Mouse (Mus musculus): Measurements from ENCODE around the gene Col23a1.

The Col23a1 gene

DNA sequence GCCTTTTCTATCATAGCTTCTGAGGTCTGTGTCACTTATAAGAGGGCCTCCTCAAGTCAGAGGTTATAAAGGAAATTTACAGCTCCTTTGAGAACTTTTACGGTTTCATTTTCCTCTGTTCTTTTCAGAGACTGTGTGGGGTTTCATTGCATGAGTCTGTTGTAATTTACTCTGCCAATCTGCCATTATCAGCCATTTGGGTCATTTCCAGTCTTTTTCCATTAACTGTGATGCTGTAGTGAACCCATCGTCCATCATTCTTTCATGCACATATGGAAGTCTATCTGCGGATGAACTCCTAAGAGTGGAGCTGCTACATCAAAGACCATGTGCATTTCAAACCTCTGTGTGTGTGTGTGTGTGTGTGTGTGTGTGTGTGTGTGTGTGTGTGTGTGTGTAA lies 192.5 kb downstream of the Col23a1 start:
- DNase-seq (ENCODE audit: low spot score in 2 of 2) = no peak

DNA sequence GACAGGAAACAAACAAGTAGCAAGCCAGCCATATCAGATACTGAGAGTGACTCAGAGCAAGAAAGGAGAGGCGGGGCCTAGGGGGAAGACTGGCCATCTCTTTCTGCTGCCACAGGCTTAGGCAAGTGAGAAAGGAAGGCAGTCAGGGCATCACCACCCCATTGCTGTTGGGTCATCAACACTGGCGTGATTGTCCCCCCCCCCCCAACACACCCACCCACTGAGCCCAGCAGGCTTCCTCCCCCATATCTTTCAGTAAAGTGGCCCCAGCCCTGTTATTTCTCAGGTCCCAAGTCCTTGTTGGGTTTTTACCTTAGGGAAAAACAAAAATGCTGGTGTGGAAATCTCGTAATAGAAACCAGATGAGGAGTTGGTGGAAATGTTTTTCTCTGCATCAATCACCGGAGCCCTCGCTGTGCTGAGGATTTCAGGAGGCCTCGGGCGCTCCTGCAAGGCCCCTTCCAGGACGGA lies 195.4 kb downstream of the Col23a1 start:
- no peak for DNase-seq (ENCODE audit: low spot score in 2 of 2)

DNA sequence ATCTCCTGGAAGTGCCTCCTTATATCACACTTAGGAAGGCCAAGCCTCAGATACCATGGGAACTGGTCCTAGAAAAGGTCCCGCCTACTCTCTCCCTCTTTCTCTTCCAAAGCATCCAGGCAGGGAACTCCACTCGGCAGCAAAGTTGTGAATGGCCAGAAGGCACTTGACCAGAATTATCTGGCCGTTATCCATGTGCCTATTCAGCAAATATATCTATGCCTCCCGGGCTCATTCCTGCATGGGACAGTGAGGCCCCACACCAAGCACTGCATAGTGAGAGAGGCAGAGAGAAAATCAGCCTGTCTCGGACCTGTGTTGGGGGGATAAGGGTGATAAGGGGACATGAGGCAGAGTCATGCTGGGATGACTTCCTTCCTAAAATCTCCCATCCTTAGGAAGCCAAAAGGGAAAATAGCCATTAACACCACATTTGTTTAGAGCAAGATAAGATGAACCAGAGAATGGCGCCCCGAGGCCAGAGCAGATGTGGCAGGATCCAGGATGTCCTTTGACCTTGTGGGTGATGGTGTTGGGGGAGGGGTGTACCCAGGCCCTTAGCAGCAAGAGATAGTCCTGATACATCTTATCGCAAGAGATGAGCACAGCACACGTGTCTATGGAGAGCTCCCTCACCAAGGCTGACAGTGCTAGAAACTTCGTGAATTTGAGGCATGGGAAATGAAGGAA lies 196.2 kb downstream of the Col23a1 start:
- DNase-seq (ENCODE audit: low spot score in 2 of 2) = no peak

DNA sequence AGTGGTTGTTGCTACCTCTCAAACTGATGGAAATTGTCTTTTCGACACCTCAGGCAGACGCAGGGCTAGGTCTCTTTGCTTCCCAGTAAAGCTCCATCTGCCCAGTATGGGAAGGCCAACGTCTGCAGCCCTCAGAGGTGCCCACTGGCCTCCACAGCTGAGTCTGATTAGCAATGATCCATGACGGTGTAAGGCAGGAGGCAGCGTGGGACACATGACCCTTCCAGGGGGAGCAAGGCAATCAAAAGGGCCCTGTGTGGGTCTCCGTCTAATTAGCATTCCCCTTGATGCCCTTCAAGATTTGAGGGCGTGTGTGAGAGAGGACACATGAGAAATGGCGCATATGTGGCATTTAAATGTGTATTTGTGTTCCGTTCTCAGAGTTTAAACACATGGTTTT lies 199.1 kb downstream of the Col23a1 start:
- no peak for DNase-seq (ENCODE audit: low spot score in 2 of 2)

DNA sequence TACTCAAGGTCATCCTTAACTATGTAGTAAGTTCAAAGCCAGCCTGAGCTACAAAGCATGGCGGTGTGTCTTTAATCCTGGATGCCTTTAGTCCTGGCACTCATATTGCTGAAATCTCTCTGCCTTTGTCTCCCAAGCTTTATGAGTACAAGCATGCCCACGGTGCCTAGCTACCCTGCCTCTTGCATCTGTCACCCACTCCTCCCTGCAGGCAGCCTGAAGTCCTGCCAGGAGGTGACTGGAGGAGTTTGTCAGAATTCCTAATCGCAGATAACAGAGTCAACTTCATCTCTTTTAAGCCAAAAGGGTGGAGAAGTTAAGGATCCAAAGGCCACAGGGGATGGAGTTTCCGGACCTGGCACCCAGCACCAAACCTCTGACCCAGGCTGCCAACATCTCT lies 203.7 kb downstream of the Col23a1 start:
- DNase-seq (ENCODE audit: low spot score in 2 of 2) = no peak

DNA sequence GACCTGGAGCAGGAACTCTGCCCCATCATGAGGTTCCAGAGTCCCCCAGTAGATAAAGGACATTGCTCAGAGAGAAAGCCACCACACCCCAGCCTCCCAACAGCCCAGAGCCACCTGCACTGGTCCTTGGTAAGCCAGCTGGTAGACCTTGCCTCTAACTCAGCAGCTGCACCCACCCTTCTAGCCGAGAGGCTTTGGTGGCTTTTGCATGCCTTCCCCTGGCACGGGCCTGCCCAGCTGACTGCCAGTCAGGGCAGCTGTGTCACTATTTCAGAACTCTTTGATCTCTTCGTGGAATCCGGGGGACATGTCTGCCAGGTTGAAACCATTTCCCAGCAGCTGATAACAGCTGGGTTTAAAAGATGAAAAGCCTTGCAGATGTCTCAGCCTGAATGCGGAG lies 204.5 kb downstream of the Col23a1 start:
- DNase-seq (ENCODE audit: low spot score in 2 of 2) = peak; percentile 7 to 33

DNA sequence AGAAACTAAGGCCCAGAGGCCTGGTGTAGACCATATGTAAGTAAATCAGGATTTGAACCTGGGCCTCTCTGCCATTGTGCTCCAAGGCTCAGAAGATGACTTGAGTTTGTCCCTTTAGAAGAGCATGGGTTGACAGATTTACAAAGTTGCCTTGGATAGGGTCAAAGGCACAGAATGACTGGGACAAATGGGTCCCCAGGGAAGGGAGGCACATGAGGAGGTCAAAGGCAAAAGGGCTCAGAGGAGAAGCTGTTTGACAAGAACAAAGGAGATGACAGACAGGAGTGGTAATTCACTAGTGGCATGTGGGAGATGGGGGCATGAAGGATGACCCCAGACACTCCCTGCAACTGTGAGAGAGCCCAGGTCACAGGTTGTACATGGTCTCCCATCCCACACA lies 210.1 kb downstream of the Col23a1 start:
- DNase-seq (ENCODE audit: low spot score in 2 of 2) = no peak

DNA sequence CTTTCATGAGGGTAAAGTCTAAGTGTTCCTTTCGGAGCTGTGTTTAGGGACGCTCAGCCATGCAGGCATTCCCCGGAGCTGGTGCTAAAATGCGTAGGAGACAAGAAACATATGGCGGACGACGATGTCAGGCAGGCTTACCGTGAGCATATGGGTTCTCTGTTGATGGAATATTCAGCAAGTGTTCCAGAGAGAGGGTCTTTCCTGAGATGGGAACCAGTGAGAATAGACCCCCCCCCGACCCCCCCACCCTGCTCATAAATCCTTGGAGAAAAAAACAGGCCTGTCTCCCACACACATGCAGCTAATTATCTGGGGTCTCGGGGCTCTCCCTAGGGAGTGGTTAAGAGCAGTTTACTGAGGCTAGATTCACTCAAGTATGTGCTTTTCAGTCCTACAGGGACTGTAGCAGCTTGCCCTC lies 212.7 kb downstream of the Col23a1 start:
- no peak for DNase-seq (ENCODE audit: low spot score in 2 of 2)

DNA sequence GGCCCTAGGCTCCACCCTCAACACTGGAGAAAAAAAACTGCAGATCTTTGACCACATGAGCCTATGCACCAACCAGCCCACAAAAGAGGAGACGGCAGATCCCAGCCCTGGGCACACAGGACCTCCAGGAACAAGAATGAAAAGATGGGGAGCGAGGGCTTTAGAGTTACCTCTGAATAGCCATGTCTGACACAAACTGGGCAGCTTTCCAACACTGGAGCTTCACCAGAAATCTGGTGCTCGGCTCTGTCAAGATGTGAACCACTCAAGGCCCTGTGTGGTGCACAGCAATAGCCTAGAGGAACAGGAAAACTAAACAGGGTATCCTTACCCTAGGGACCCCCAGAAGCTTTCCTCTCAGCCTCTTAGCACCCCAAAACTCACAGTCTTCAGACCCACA lies 215.2 kb downstream of the Col23a1 start:
- no peak for DNase-seq (ENCODE audit: low spot score in 2 of 2)

DNA sequence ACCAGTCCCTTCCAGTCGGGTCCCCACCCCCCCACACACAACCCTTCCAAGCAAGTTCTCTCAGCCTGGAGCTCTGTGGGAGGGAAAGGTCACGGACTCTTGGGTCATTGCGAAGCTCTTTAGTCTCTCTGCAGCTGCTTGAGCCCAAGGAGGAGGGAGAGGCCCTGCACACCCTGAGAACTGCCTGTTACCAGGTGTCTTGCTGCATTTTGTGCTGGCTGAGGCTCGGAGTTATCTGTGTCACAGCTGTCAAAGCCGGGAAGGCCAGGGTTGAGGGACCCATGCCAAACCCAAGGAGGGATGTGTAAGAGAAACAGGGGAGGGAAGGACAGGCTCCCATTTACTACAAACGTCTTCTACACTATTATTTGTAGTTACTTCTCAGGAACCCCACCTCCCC lies 218.3 kb downstream of the Col23a1 start:
- DNase-seq (ENCODE audit: low spot score in 2 of 2) = no peak

DNA sequence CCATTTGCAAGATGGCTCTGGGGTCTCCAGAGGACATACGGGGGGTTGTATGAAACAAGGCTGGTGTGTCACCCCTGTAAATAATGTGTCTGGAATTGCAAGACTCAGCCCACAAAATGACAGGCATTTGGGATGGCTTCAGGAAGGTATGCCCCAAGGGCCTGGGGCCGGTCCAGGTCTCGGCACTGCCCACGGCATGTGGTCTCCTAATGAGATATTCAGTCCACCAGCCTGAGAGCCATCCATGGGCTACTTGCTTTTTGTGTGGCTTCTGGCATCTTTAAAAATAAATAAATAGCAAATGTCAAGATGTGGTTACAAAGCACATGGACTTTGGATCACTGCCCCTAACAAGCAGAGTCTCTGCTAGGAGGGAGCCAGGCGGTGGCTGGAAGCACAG lies 219.5 kb downstream of the Col23a1 start:
- DNase-seq (ENCODE audit: low spot score in 2 of 2) = no peak

DNA sequence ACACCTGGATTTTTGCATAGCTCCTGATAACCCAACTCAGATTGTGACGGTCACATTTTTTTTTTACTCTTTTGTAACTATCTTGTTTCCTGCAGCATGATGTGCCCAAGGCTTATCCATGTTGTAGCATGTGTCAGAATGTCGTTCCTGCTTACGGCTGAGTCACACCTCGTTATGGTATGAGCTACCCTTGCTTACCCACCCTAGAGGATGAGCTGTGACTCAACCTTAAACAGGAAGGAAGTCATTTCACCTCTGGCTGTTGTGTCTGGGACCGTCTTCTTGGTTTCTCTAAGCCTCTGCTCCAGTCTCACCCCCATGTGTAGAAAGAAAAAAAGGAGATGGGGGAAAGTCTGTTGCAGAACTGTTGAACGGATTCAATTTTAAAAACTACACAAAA lies 223.3 kb downstream of the Col23a1 start:
- no peak for DNase-seq (ENCODE audit: low spot score in 2 of 2)

DNA sequence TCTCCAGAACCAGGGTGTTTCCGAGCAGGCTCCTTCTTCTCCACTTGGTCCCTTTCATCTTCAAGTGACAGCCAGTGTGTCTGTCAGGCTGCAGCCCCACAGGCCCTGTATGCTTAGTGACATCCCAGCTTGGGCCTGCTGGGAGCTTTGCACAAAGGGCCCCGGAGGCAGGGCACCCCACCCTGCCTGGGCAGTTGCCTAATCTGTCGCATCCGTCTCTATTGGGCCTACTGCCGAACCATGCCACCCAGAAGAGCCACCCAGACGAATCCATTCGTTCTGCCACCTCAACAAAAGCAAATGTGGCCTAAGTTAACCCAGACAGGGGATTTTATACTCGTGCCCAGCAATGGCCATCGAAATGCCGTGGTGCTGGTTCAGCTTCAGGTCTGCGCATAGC lies 225.6 kb downstream of the Col23a1 start:
- DNase-seq (ENCODE audit: low spot score in 2 of 2) = no peak

DNA sequence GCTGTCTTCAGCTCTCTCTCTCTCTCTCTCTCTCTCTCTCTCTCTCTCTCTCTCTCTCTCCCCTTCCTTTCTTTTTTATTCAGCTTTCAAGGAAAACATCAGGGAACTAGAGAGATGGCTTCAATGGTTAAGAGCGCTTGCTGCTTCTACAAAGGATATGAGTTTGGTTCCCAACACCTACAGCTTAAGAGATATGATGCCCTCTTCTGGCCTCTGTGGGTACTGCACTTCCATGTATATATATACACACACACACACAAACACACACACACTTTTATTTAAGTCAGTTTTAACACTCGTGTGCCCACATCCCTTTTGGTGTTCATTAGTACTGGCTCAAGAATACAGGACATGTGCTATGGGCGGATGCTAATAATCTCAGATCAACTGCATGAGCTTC lies 228.4 kb downstream of the Col23a1 start:
- DNase-seq (ENCODE audit: low spot score in 2 of 2) = no peak

DNA sequence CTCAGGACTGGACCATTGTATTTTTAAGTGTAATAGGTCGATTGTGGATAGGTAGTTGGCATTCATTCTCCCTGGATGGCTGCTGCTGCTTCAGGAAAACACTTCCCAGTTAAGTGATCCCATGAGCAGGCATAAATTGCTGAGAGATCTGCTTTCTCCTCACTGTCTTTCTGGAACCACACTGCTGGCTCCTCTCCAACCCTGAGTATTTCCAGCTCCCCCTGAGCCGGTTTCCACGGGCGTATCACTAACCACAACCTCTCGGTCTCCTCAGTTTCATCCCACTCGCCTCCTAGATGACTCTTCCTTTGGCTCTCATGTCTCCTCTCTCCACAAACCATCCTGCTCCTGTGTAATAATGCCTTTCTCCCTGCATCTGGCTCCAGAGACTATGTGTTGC lies 228.9 kb downstream of the Col23a1 start:
- DNase-seq (ENCODE audit: low spot score in 2 of 2) = no peak

DNA sequence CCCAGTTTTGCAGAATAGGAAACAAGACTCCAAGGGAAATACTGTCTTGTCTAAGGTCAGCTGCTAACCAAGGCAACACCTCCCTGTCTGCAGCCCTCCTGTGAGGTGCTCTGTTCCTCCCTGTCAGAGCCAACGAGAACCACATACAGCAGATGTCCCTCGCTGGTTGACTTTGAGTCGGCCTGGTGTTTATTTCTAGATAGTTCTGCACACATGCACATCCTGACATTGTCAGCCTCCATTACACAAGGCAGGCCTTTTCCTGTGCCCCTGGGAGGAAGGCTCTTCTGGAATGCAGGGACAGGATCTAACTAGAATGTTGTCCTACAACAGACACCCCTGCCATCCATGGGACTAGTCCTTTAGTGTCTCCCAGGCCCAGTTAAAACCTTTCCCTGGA lies 231.7 kb downstream of the Col23a1 start:
- no peak for DNase-seq (ENCODE audit: low spot score in 2 of 2)

DNA sequence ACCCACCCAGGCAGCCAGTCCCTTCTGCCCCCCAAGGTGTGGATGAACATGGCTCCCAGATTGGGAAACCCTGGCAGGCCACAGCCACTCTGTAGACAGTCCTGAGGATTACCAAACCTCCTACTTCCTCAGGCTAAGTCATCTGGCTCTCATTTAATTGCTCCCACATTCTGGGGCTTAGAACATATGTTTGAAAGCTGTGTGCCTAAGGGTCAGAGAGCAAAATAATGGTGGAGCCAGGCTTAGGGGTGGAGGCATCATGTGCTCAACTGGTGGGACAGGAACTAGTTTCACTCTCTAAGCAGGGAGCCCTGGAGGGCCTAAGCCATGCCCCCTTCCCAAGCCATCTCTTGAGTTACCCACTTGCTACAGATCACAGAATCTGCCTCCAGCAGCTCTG lies 233.5 kb downstream of the Col23a1 start:
- no peak for DNase-seq (ENCODE audit: low spot score in 2 of 2)

DNA sequence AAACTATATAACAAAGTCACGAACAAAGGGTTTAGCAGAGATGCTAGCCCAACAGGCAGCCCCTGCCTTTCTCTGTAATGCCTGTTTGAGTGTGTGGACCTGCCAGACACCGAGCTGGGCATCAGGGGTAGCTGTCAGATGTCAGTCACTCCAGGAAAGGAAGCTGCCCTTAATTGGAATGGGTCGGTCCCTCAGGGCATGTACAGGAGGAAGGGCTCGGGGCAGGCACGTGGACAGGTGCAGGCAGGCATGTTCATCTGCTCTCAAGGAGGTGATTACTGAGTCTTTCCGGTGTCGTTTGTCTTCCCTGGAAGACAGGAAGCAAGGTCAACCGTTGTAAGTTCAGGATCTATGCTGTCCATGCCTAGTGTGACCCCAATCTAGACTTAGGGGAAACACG lies 233.9 kb downstream of the Col23a1 start:
- no peak for DNase-seq (ENCODE audit: low spot score in 2 of 2)

DNA sequence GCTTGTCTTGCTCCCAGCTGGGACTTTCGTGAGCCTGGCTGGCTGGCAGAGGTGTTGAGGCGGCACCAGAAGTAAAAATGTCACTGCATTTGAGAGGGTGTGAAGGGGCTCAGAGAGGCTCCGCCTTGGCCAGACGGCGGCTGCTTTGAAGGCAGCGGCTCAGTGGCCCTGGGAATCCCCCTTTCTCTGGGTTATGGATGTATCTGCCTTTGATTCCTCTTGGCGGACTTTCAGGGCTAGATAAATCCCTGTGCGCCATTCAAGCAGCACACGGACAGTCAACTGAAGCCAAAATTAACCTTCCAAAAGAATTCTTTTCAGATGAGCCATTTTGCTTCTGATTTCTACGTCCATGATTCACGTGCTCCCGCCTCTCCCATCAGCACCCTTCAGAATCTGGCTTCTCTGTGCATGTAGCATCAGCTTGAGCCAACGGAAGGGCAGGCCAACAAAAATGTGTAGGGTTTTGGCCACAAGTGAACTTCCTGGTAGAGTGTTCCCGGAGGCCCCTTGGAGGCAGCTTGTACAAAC lies 237.0 kb downstream of the Col23a1 start:
- no peak for DNase-seq (ENCODE audit: low spot score in 2 of 2)

DNA sequence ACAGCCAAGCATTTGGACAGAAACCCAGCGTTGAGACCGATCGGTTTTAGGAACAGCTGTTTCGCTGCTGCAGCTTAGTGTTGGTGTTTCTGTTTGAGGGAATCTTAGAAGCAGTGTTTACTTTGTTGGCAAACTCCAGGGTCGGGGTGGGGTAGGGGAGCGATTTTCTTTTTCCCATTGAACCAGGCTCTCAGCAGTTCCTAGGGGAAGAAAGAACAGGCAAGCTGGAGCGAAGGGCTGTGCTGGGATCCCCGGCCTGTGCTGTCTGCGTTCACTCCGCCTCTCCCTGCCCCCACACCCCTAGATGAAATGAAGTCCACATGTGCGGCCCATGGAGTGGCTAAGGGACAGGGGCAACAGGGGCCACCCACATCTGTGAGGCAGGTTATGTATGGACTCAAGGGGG lies 243.4 kb downstream of the Col23a1 start:
- no peak for DNase-seq (ENCODE audit: low spot score in 2 of 2)

DNA sequence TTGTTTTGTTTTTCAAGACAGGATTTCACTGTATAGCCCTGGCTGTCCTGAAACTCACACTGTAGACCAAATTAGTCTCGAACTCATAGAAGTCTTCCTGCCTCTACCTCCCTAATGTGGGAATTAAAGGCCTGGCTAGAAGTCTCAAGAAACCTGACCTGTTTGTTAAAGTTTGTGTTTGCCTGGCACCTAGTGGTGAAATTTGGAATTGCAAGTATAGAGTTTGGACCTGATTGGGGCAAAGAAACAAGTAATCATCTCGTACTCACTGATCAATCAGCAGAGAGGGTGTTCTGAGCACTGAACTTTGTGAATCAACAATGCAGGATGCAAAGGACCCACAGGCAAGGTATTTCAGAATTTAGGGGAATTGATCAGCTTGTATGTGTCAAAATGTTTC lies 244.6 kb downstream of the Col23a1 start:
- peak in 1 of 2 experiments; percentile 54 for DNase-seq (ENCODE audit: low spot score in 2 of 2)

DNA sequence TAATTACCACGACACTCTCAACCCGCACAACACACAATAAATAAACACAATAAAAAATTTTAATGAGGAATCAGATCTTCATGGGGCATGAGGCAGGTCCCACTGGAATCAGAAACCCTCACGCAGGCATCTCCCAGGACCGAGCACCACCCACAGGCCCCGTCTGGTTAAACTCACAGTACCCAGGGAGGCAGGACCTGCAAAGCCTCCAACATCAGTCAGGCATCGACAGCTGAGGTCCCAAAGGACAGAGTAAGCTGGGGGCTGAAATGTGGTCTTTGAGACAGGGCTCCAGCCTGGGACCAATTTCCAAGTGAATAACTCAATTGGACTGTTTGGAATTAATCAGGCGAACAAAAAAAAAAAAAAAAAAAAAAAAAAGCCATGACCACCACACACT lies 248.7 kb downstream of the Col23a1 start:
- no peak for DNase-seq (ENCODE audit: low spot score in 2 of 2)

DNA sequence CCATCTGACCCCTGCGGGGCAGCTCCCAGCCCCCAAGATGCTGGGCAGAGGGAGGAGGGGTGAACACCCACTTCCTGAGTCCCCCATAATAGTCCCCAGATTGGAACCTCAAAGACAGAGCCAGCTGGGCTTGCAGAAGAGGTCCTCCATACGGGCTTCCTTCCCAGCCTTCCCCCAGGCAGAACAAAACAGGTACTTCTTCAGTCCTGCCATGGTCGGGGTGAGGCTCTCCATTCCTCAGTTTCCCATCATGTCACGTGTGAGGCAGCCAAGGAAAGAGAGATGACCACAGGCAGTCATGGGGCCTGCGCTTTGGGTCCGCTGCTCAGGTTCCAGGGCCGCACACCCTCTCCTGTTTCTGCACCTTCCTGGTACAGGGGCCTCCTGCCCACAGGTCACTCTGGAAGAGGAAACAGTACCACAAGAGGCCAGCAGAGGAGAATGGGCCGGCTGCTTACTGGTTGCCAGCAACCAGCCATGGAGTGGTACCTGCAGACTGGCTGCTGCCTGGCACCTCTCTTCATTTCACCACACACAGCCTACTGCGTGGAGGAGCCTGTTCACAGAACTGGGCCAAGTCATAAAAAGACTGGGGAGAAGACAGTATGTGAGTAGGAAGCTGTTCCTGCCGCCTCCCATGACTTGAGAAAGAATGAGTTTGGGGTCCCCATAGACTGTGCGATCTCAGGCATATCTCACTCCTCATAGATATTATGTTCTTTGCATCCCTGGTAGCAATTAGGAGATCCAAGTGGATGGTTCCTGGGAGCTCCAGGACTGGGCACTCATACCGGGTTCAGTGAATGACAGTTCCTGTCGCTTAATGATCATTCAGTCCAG lies 249.4 kb downstream of the Col23a1 start:
- DNase-seq (ENCODE audit: low spot score in 2 of 2) = no peak

All from thymus, postnatal 10 days (tissue).